Mouse (Mus musculus) urinary bladder, adult 2 months (tissue): ENCODE data around the gene Ripply2. TPM values are rescaled to one million over a fixed set of nuclear protein-coding genes. Genes with fewer than 3 reads are reported as not detected.

Experiments used
- DNase-seq: peaks from one replicate; pipeline ENCODE4 v3.0.0; 2022; ENCODE audit warnings: low spot score
- polyA plus RNA-seq: library from polyadenylated mRNA; depleted of rRNA; stranded (reverse); fragments of >200 nt; gene quantifications from 2 replicates; pipeline ENCODE4 v1.2.3, GENCODE M21; 2012; rRNA removed

The Ripply2 gene
- polyA plus RNA-seq, 1 experiment, result not detected

DNA sequence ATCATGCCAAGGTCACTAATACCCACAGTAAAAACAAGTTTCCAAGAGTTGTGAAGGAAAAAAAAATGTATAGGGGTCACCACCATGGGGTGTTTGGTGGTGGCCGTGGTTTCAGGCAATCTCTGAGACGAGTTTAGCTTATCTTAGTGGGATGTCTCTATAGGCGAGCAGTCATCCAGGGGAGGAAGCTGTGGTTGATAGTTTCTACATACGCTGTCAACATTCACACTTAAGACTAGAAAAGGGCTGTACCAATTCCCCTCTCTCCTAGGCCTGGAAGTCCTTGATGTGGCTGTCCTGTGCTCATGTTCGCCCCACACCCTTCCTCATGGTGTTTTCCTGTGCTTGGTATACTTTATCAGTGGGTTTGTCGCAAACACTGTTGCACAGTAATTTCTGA, 10.4 kb downstream of the Ripply2 start:
- DNase-seq, result no peak

DNA sequence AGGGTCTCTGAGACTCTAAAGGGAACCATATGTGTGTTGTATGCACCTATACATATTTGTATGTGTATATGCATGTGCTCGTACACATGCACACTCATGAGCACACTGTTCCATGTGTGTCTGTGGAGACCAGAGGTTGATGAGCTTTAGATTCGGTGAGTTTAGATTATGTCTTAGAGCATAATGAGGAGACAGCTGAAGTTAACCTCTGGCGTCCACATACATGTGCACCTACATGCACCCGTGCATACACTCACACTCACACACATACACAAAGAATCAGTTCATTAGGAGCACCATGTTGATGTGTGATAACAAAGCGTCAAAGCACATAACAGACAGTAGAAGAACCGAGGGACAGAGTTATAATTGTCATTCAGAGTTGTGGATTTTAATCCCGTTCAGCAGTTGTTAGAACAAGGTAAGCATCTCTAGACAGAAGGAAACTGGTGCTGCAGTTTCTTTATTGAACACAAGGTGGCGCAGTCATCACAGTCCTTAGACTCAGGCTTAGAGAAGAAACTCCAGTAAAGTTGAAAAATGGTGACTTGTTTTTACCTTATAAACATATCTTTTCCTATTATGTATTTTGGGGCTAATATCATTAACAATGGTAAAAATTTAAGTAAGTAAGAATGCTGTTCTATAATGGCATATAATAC, 12.2 kb downstream of the Ripply2 start:
- DNase-seq, result no peak

DNA sequence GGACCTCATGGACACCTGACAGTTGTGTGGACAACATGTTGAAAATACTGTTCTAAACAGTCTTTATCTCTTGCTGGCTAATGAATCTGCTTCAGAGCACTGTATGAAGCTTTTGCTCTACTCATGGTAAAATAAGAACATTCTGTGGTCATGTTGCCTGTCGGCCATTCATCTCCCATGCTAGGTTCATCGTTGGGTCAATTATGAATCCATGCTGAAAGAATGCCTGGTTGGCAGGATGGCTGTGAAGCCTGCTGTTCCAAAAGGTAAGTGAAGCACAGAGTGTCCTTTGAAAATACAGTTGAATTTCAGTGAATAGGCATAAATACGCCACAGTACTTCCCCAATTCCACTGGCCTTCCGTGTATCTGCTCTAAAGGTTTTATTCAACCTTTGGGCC, 16.9 kb downstream of the Ripply2 start:
- DNase-seq, result no peak

DNA sequence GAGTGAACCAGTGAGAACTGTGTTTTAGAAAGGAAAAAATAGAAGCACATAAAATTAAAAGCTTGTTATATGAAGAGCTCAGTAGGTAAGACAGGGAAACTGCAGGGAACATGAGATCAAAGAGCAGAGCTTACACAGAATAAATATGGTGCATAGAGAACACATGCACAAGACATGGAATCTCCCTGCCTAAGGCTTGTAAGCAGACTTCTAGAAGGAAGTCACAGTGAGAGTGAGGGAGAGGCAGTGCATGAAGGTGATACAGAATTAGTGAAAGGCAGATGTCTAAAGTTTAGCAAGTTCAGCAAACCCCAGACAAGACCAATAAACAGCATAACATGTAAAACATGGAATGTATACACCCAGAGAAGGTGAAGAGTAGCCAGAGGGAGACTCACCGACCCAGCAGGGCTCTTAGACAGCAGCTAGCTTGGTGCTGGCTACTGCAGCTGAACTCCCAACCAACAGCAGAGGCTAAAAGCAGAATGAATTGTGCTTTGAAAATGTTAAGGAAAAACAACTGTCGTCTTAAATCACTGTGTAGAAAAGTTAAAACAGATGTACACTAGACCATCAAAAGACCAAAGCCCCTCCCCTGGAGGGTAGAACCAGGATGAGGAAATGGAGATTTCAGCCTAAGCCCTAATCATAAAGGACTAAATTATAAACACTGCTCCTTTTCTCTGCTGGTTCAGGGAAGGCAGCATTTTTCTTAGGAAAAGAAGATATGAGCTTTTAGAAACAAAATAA, 19.7 kb downstream of the Ripply2 start:
- DNase-seq, result no peak

DNA sequence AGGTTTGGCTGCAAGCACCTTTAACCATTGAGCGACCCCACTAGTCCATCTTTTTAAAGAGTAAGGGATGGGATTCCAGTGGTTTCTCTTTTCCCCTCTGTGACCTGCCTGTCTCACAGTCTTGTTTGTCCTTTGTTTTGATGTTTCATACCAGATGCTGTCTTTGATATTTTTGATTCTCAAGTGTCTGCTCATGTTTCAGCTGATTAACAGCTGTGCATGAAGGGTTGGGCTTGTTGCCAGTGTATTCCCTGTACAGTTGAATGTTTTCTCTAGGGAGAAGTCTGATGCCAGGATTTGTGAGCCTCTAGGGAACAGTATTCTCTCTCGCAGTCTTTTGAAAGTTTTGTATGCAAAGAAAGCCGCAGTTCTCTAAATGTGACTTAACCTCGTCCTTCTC, 34.1 kb downstream of the Ripply2 start:
- DNase-seq, result no peak

DNA sequence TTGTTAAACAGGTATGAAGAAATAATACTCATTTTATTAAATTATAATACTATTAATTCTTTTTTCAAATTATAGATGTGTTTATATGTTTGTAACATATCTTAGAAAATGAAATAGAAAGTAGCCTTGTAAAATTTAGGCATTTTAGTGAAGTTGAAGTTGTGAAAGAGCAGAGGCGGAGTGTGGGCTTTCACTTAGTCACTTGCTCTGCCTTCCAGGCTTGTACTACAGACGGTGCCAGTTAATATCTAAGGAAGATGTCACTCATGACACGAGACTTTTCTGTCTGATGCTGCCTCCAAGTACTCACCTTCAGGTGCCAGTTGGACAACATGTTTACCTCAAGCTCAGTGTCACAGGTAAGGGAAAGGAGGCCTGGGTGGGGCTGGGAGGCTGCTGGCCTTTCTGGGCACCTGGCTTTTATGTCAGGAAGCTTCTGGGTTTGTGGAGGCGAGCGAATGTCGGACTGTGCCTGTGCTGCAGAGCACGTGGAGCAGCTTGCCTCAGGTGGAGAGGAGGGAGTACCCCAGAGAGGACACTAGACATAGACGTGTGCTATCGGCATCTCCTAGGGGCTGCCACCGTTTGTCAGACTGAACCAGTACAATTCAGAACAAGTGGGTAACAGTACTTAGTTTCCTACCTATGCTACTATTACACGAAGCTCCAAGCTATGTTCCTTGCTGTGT, 40.4 kb downstream of the Ripply2 start:
- DNase-seq, result no peak

DNA sequence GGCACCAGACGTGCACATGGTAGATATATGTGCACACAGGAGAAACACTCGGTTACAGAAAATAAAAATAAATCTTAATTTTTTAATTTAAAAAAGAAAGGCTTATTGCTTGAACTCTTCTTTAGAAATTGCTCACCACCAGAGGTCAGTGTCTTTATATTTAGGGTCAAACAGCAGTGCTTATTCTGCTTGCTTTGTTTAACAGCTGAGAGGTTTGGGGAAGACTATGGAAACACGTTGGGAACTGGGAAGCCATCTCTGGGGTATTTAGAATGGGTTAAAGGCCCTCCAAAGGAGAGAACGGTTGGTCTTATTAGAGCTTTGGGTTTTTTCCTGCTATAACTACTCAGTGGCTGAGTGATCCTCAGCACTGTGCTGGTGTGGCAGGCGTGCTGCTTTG, 47.0 kb downstream of the Ripply2 start:
- DNase-seq, result no peak

DNA sequence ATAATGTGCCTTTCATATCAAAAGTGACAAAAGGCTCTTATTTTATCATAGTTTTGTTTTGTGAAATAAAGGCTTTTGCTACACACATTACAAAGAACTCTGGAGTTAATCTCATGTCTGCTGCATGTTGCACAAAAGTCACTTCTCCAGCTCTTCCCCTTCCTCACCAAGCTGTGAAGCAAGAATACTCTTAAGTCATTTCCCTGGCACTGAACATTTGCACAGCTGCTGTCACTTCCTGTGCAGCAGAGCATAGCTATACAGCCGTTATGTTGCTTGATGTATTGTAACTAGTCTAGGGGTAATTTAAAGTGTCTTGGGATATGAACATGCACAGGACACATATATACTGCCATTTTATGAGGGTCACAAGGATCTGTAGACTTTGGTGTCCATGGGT, 52.8 kb downstream of the Ripply2 start:
- DNase-seq, result no peak

Other genes with a start within 250 kb of the Ripply2 start
- 2.3 and 2.7 TPM in 2 replicates for gene Snap91, start 134.9 kb upstream of the Ripply2 start, polyA plus RNA-seq
- 29.3 and 34.4 TPM in 2 replicates for gene Cyb5r4, start 6.5 kb downstream of the Ripply2 start, polyA plus RNA-seq
- 0.03 and 0.09 TPM in 2 replicates for gene Mrap2, start 128.8 kb downstream of the Ripply2 start, polyA plus RNA-seq
- gene Cep162, start 240.0 kb downstream of the Ripply2 start, polyA plus RNA-seq, result 3.4 and 4.6 TPM in 2 replicates